Mouse (Mus musculus): ENCODE measurements around the gene 4930426L09Rik.
"Not testable (repeated sequence)": the region's sequence is repeated elsewhere in the genome, so short reads cannot be mapped to it uniquely, and the experiment has no call there.

Gene 4930426L09Rik

GRCm38 (mm10) chr2:18970461-18970860 is 27.7 kb upstream of the 4930426L09Rik start:
- DNase-seq (ENCODE audit: low spot score in 2 of 2), result no peak

- DNase-seq (ENCODE audit: low spot score in 2 of 2), result no peak
These were observed 26.6 kb upstream of the 4930426L09Rik start for GRCm38 (mm10) chr2:18971564-18971963.

- DNase-seq (ENCODE audit: low spot score in 2 of 2), result no peak
These were observed 23.1 kb upstream of the 4930426L09Rik start for GRCm38 (mm10) chr2:18974882-18975645.

GRCm38 (mm10) chr2:18976175-18976574 is 22.0 kb upstream of the 4930426L09Rik start:
- DNase-seq (ENCODE audit: low spot score in 2 of 2), result no peak

GRCm38 (mm10) chr2:18977201-18977805 is 20.8 kb upstream of the 4930426L09Rik start:
- no peak for DNase-seq (ENCODE audit: low spot score in 2 of 2)

GRCm38 (mm10) chr2:18979046-18979445 is 19.1 kb upstream of the 4930426L09Rik start:
- no peak for DNase-seq (ENCODE audit: low spot score in 2 of 2)

- no peak for DNase-seq (ENCODE audit: low spot score in 2 of 2)
These were observed 18.5 kb upstream of the 4930426L09Rik start for GRCm38 (mm10) chr2:18979675-18980074.

- DNase-seq (ENCODE audit: low spot score in 2 of 2), result no peak
These were observed 15.6 kb upstream of the 4930426L09Rik start for GRCm38 (mm10) chr2:18982581-18982980.

- no peak for DNase-seq (ENCODE audit: low spot score in 2 of 2)
These were observed 14.6 kb upstream of the 4930426L09Rik start for GRCm38 (mm10) chr2:18983546-18983945.

- DNase-seq (ENCODE audit: low spot score in 2 of 2), result no peak
These were observed 13.9 kb upstream of the 4930426L09Rik start for GRCm38 (mm10) chr2:18984095-18984847.

- DNase-seq (ENCODE audit: low spot score in 2 of 2), result no peak
These were observed 12.6 kb upstream of the 4930426L09Rik start for GRCm38 (mm10) chr2:18985506-18985905.

GRCm38 (mm10) chr2:18988885-18989284 is 9.3 kb upstream of the 4930426L09Rik start:
- no peak for DNase-seq (ENCODE audit: low spot score in 2 of 2)

- no peak for DNase-seq (ENCODE audit: low spot score in 2 of 2)
These were observed 5.3 kb upstream of the 4930426L09Rik start for GRCm38 (mm10) chr2:18992512-18993510.

- no peak for DNase-seq (ENCODE audit: low spot score in 2 of 2)
These were observed 1.5 kb upstream of the 4930426L09Rik start for GRCm38 (mm10) chr2:18996451-18997211.

- peak; percentile 27 to 31 for DNase-seq (ENCODE audit: low spot score in 2 of 2)
These were observed 664 bp upstream of the 4930426L09Rik start for GRCm38 (mm10) chr2:18997387-18997971.

- DNase-seq (ENCODE audit: low spot score in 2 of 2), result no peak
These were observed 1.3 kb downstream of the 4930426L09Rik start for GRCm38 (mm10) chr2:18999395-18999794.

- DNase-seq (ENCODE audit: low spot score in 2 of 2), result no peak
These were observed 6.7 kb downstream of the 4930426L09Rik start for GRCm38 (mm10) chr2:19004801-19005200.

- DNase-seq (ENCODE audit: low spot score in 2 of 2), result no peak
These were observed 8.0 kb downstream of the 4930426L09Rik start for GRCm38 (mm10) chr2:19006124-19006523.

GRCm38 (mm10) chr2:19007580-19007979 is 9.4 kb downstream of the 4930426L09Rik start:
- no peak for DNase-seq (ENCODE audit: low spot score in 2 of 2)

- not testable (repeated sequence) for DNase-seq (ENCODE audit: low spot score in 2 of 2)
These were observed 12.4 kb downstream of the 4930426L09Rik start for GRCm38 (mm10) chr2:19010541-19010940.
